Mouse (Mus musculus): ENCODE measurements around the gene Sumf2. TPM values are rescaled to one million over a fixed set of nuclear protein-coding genes. Genes with fewer than 3 reads are reported as not detected.
A peak's percentile ranks its signal among the peaks of the same experiment; 100 is the strongest.

The Sumf2 gene
- polyA plus RNA-seq, 1 experiment from 2014 or later = 18.5 TPM

DNA sequence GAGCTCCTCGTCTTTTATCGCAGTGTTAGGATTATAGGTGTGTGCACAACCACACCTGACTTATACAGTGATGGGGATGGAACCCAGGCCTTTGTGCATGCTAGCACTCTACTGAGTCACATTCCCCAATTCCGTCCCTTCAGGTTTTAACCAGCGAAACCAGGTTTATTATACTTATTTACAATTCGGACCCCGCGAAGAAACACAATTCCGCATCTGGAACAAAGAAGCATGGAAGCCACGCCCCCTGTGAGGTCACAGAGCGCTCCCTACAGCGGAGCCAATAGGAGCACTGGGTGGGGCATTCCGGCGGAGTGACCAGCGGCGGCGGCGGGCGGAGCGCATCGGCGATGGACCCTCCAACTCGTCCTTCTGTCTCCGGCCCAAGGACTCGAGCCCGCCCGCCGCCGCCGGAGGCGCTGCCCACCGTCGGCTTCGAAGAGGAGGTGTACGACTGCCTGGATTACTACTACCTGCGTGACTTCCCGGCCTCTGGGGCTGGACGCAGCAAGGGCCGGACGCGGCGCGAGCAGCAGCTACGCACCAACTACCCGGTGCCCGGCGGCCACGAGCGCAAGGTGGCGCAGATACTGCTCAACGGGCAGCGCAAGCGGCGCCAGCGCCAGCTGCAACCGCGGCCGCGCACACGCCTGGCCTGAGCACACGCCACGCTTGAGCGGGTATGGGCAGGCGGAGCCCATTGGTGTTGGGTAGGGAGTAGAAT lies 61.6 kb downstream of the Sumf2 start, which contains the start of gene Nupr1l:
Gene Nupr1l (plus strand): TSS at position 299 of the 724 bp plus-strand sequence.
- no peaks in the 10 kb centered on the region for H3K36me3 ChIP-seq (replicated peaks)
- H3K9me3 ChIP-seq (replicated peaks) = no peaks in the 10 kb centered on the region
- H3K4me1 ChIP-seq (replicated peaks) = peaks cover 21% of the 10 kb centered on the region
- peak within 1 kb of the TSS; percentile 70 for H3K27ac ChIP-seq (replicated peaks)
- peak within 1 kb of the TSS; percentile 96 for H3K4me2 ChIP-seq
- H3K9ac ChIP-seq = peak within 1 kb of the TSS; percentile 68
- ATAC-seq (ENCODE audit: insufficient read depth) = peak; percentile 93
- H3K4me3 ChIP-seq (replicated peaks) = peak within 1 kb of the TSS; percentile 72
- WGBS (ENCODE audit: insufficient replicate concordance) = under 1% methylated on average over 63 of the region's 63 CpGs
- H3K27me3 ChIP-seq = peaks cover 12% of the 10 kb centered on the region

DNA sequence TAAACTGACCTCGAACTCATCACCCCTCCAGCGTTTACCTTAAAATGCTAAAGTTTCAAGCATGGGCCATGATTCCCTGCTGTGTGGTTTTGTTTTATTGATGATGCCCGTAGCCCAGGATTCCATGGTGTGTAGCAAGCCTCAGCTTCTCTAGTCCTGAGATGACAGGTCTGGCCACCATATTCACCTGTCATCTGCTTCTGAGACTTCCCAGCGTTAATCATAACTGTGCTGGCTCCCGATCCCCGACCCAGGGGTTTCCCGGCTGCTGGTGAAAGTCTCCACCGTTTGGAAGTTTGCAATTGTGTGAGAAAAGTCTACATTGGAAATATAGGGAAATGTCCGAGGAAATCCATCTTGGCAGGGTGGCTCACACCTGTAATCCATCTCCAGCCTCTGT lies 62.4 kb downstream of the Sumf2 start:
- H3K4me1 ChIP-seq (replicated peaks) = peaks cover 21% of the 10 kb centered on the region
- H3K36me3 ChIP-seq (replicated peaks) = no peaks in the 10 kb centered on the region
- no peaks in the 10 kb centered on the region for H3K9me3 ChIP-seq (replicated peaks)
- H3K4me3 ChIP-seq (replicated peaks) = peak overlapping the region; percentile 72
- H3K27me3 ChIP-seq = peaks cover 12% of the 10 kb centered on the region
- WGBS (ENCODE audit: insufficient replicate concordance) = 63% methylated on average over 9 of the region's 9 CpGs
- H3K27ac ChIP-seq (replicated peaks) = 0 out of 2 replicates have a peak overlapping the region, but pooled peaks have one; percentile 70
- ATAC-seq (ENCODE audit: insufficient read depth) = no peak
- H3K4me2 ChIP-seq = peak overlapping the region; percentile 96
- H3K9ac ChIP-seq = peak overlapping the region; percentile 68

DNA sequence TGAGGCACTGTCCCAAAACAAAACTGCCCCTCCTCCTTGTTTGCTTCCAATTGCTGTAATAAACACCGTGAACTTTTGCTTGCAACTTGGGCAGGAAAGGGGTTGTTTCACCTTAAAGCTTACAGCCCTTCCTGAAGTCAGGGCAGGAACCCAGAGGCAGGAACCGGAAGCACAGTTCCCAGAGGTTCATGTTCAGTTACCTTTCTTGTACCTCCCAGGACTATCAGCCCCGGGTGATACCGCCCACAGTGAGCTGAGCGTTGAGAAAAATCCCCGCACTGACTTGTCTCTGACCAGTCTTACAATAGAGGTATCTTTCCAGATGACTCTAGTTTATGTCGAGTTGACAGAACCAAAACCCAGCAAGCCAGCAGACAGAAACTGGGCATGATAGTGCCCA lies 62.8 kb downstream of the Sumf2 start:
- WGBS (ENCODE audit: insufficient replicate concordance) = 62% methylated on average over 7 of the region's 7 CpGs
- Histone ChIP-seq H3K36me3 (replicated peaks) (no peaks in the 10 kb centered on the region), H3K27ac (replicated peaks) (no peak overlapping the region), H3K9me3 (replicated peaks) (no peaks in the 10 kb centered on the region), H3K9ac (no peak overlapping the region), H3K4me2 (peak overlapping the region; percentile 96; the same call in 1 of the 2 replicates), H3K4me1 (replicated peaks) (peaks cover 21% of the 10 kb centered on the region), H3K27me3 (peaks cover 12% of the 10 kb centered on the region), H3K4me3 (replicated peaks) (no peak overlapping the region)
- no peak for ATAC-seq (ENCODE audit: insufficient read depth)

Other genes with a start within 250 kb of the Sumf2 start
- 0.60 and 0.79 TPM in 2 replicates for gene Zfp11, start 176.9 kb upstream of the Sumf2 start, polyA plus RNA-seq (2015; fragmentation: Nextera tagmentation; extraction: Ambion mirVana)
- gene Sept14, start 138.5 kb upstream of the Sumf2 start, polyA plus RNA-seq (2015; fragmentation: Nextera tagmentation; extraction: Ambion mirVana) = not detected in 2 replicates
- 91.3 and 95.5 TPM in 2 replicates for gene Mrps17, start 131.5 kb upstream of the Sumf2 start, polyA plus RNA-seq (2015; fragmentation: Nextera tagmentation; extraction: Ambion mirVana)
- 20.2 and 23.1 TPM in 2 replicates for gene Nipsnap2, start 121.9 kb upstream of the Sumf2 start, polyA plus RNA-seq (2015; fragmentation: Nextera tagmentation; extraction: Ambion mirVana)
- 84.1 and 86.5 TPM in 2 replicates for gene Psph, start 59.5 kb upstream of the Sumf2 start, polyA plus RNA-seq (2015; fragmentation: Nextera tagmentation; extraction: Ambion mirVana)
- gene Chchd2, start 40.5 kb downstream of the Sumf2 start, polyA plus RNA-seq (2015; fragmentation: Nextera tagmentation; extraction: Ambion mirVana) = 519 and 524 TPM in 2 replicates
- gene Zbed5, start 48.7 kb downstream of the Sumf2 start, polyA plus RNA-seq (2015; fragmentation: Nextera tagmentation; extraction: Ambion mirVana) = 0.62 and 0.69 TPM in 2 replicates
- gene Phkg1, start 51.6 kb downstream of the Sumf2 start, polyA plus RNA-seq (2015; fragmentation: Nextera tagmentation; extraction: Ambion mirVana) = 0.10 and 0.20 TPM in 2 replicates
- gene Nupr1l, start 61.6 kb downstream of the Sumf2 start, polyA plus RNA-seq (2015; fragmentation: Nextera tagmentation; extraction: Ambion mirVana) = 0.29 and 0.67 TPM in 2 replicates
- gene Vkorc1l1, start 95.0 kb downstream of the Sumf2 start, polyA plus RNA-seq (2015; fragmentation: Nextera tagmentation; extraction: Ambion mirVana) = 18.4 and 21.7 TPM in 2 replicates
- gene Gusb, start 156.1 kb downstream of the Sumf2 start, polyA plus RNA-seq (2015; fragmentation: Nextera tagmentation; extraction: Ambion mirVana) = 32.5 and 34.1 TPM in 2 replicates
- 53.1 and 57.8 TPM in 2 replicates for gene Asl, start 182.3 kb downstream of the Sumf2 start, polyA plus RNA-seq (2015; fragmentation: Nextera tagmentation; extraction: Ambion mirVana)
- 23.1 and 24.0 TPM in 2 replicates for gene Crcp, start 182.3 kb downstream of the Sumf2 start, polyA plus RNA-seq (2015; fragmentation: Nextera tagmentation; extraction: Ambion mirVana)
- 22.6 and 23.0 TPM in 2 replicates for gene Tpst1, start 226.3 kb downstream of the Sumf2 start, polyA plus RNA-seq (2015; fragmentation: Nextera tagmentation; extraction: Ambion mirVana)

All from liver, embryonic 15.5 days (tissue).